Mouse (Mus musculus) heart, embryonic 14.5 days (tissue): ENCODE measurements around the gene Zfp239. TPM values are rescaled to one million over a fixed set of nuclear protein-coding genes. Genes with fewer than 3 reads are reported as not detected.

ENCODE experiments used
- ATAC-seq: fragments of 200-750 bp; cut with Nextera tagmentation; 2 replicates; pipeline ENCODE4 v1.8.0; 2017; ENCODE audit warnings: low read depth, moderate TSS enrichment; ENCODE audit not compliant: insufficient number of reproducible peaks, insufficient read depth, low FRiP score
- H3K27ac ChIP-seq, 2 experiments: fragments of 200-500 bp in 1 of 2; fragments of 300-500 bp in 1 of 2; sonication (generic) in 1 of 2; replicated peaks in 1 of 2; 2 replicates each; pipeline ENCODE4 v1.5.1; 2012 to 2014; ENCODE audit warnings: low read depth in 2 of 2, low read length in 2 of 2, control low read depth in 1 of 2, mild to moderate bottlenecking in 1 of 2, mixed read lengths in 1 of 2; ENCODE audit not compliant: control insufficient read depth in 1 of 2, insufficient read depth in 1 of 2
- H3K27me3 ChIP-seq: fragments of 300-500 bp; sonication (generic); 2 replicates; pipeline ENCODE4 v1.6.1; 2014; ENCODE audit warnings: mild to moderate bottlenecking, low read length, control low read depth; ENCODE audit not compliant: control insufficient read depth, insufficient read depth
- H3K36me3 ChIP-seq: fragments of 300-500 bp; sonication (generic); 2 replicates; pipeline ENCODE4 v1.6.1; 2014; ENCODE audit warnings: mild to moderate bottlenecking, control low read depth, low read length, mixed read lengths; ENCODE audit not compliant: control insufficient read depth, insufficient read depth
- H3K4me1 ChIP-seq, 2 experiments: fragments of 200-500 bp in 1 of 2; fragments of 300-500 bp in 1 of 2; sonication (generic) in 1 of 2; 2 replicates each; pipeline ENCODE4 v1.6.1; 2012 to 2014; ENCODE audit warnings: low read length in 2 of 2, control low read depth in 1 of 2, mixed read lengths in 1 of 2; ENCODE audit not compliant: control insufficient read depth in 2 of 2, insufficient read depth in 2 of 2
- H3K4me2 ChIP-seq: fragments of 300-500 bp; sonication (generic); 2 replicates; pipeline ENCODE4 v1.6.1; 2014; ENCODE audit warnings: mild to moderate bottlenecking, low read length
- H3K4me3 ChIP-seq, 2 experiments: fragments of 200-500 bp in 1 of 2; fragments of 300-500 bp in 1 of 2; sonication (generic) in 1 of 2; 2 replicates each; pipeline ENCODE4 v1.5.1; 2012 to 2014; ENCODE audit warnings: low read length in 2 of 2, mild to moderate bottlenecking in 2 of 2, control low read depth in 1 of 2, low read depth in 1 of 2, moderate library complexity in 1 of 2; ENCODE audit not compliant: control insufficient read depth in 1 of 2, insufficient read depth in 1 of 2
- H3K9ac ChIP-seq: fragments of 300-500 bp; sonication (generic); 2 replicates; pipeline ENCODE4 v1.6.1; 2014; ENCODE audit warnings: mild to moderate bottlenecking, low read length
- H3K9me3 ChIP-seq: fragments of 300-500 bp; sonication (generic); 2 replicates; pipeline ENCODE4 v1.6.1; 2016; ENCODE audit warnings: low read length, control low read depth; ENCODE audit not compliant: control insufficient read depth
- WGBS: fragments of 180-500 bp; shearing (Covaris S2); extraction: QIAGEN DNeasy Blood & Tissue Kit; methylation state at CpG from one replicate; pipeline ENCODE4 v1.1.7; 2014; 5-methylcytosine and 5-hydroxymethylcytosine counted together
- polyA plus RNA-seq: library from polyadenylated mRNA; unstranded; fragments of >200 nt; fragmentation: Nextera tagmentation; extraction: Ambion mirVana; gene quantifications from 2 replicates; pipeline ENCODE4 v1.2.1, GENCODE M21; 2014

The Zfp239 gene
- polyA plus RNA-seq, 1 experiment from 2014 or later, result 0.96 TPM

GRCm38 (mm10) chr6:117890257-117890656 is 28.4 kb downstream of the Zfp239 start:
- Histone ChIP-seq H3K9ac (no peak overlapping the region), H3K9me3 (no peaks in the 10 kb centered on the region), H3K27me3 (no peaks in the 10 kb centered on the region), H3K4me1 (peaks cover 0 to 5% of the 10 kb centered on the region in 2 experiments; a peak in 2 of 4 replicates), H3K4me3 (no peak overlapping the region), H3K27ac (no peak overlapping the region), H3K4me2 (no peak overlapping the region), H3K36me3 (no peaks in the 10 kb centered on the region)
- no peak for ATAC-seq
- 84% methylated on average over 6 of the region's 6 CpGs for WGBS

DNA sequence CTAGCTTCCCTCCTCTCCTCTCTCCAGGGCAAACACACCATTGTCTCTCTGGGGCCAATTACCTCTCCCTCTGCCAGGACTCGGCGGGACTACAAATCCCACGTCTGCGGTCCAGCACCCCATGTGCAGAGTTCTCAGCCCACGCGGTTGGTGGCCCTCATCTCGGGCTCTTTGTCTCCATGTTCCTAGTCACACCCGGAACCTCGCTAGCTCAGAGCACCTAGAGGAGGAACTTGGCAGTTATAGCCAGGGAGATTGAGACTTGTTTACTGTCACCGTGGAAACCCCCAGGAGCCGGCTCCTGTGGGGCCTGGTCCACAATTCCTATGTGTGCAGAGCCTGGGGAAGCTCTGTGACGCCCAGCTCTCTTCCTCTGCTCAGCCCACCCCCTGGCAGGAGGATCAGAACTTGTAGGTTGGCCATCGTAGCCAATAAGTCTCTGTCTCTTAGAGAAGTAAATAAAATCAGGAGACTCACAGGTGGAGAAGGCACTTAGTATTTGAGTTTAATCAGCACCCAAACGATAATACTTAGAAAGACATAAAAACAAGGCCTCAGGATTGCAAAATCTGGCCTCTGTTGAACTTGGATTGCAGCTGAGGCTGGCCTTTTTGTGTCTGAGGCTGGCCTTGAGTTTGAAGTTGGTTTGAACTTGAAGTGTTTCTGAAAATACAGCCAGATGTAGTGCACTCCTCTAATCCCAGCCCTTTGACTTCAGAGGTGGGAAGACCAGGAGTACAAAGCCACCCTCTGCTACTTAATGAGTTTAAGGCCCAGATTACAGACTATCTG is 29.7 kb downstream of the Zfp239 start:
- no peak overlapping the region for H3K4me3 ChIP-seq
- 52% methylated on average over 14 of the region's 14 CpGs for WGBS
- no peaks in the 10 kb centered on the region for H3K27me3 ChIP-seq
- no peaks in the 10 kb centered on the region for H3K9me3 ChIP-seq
- no peak overlapping the region for H3K4me2 ChIP-seq
- no peaks in the 10 kb centered on the region for H3K36me3 ChIP-seq
- no peak for ATAC-seq
- peaks cover 0 to 5% of the 10 kb centered on the region in 2 experiments; a peak in 2 of 4 replicates for H3K4me1 ChIP-seq
- H3K27ac ChIP-seq, result no peak overlapping the region
- H3K9ac ChIP-seq, result no peak overlapping the region

DNA sequence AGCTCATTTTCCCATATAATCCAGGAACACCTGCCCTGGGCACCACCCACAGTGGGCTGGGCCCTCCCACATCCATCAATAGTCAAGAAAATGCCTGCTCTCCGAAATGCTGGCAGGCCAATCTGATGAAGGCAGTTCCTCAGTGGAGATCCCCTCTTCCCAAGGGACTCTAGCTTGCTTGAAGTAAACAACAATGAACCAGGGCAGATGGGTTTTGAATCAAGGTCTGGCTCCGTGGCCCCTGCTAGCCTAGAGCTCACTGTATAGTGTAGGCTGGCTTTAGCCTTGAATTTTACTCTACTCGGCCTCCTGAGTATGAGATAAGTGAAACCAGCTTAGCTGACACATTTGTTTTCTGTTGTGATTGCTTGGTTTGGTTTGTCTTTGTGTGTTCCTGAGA is 30.5 kb downstream of the Zfp239 start:
- no peak overlapping the region for H3K27ac ChIP-seq
- peaks cover 0 to 5% of the 10 kb centered on the region in 2 experiments; a peak in 2 of 4 replicates for H3K4me1 ChIP-seq
- no peak overlapping the region for H3K4me2 ChIP-seq
- H3K9me3 ChIP-seq, result no peaks in the 10 kb centered on the region
- ATAC-seq, result no peak
- no peaks in the 10 kb centered on the region for H3K27me3 ChIP-seq
- no peaks in the 10 kb centered on the region for H3K36me3 ChIP-seq
- H3K9ac ChIP-seq, result no peak overlapping the region
- no peak overlapping the region for H3K4me3 ChIP-seq
- WGBS, result 61% methylated on average over 3 of the region's 3 CpGs

- no peak overlapping the region for H3K4me3 ChIP-seq
- H3K9ac ChIP-seq, result no peak overlapping the region
- no peak for ATAC-seq
- H3K27me3 ChIP-seq, result no peaks in the 10 kb centered on the region
- H3K4me2 ChIP-seq, result no peak overlapping the region
- H3K27ac ChIP-seq, result no peak overlapping the region
- peaks cover 0 to 5% of the 10 kb centered on the region in 2 experiments; a peak in 2 of 4 replicates for H3K4me1 ChIP-seq
- no peaks in the 10 kb centered on the region for H3K36me3 ChIP-seq
- H3K9me3 ChIP-seq, result no peaks in the 10 kb centered on the region
- WGBS, result 84% methylated on average over 2 of the region's 2 CpGs
Observed at GRCm38 (mm10) chr6:117893435-117893834, 31.5 kb downstream of the Zfp239 start.

DNA sequence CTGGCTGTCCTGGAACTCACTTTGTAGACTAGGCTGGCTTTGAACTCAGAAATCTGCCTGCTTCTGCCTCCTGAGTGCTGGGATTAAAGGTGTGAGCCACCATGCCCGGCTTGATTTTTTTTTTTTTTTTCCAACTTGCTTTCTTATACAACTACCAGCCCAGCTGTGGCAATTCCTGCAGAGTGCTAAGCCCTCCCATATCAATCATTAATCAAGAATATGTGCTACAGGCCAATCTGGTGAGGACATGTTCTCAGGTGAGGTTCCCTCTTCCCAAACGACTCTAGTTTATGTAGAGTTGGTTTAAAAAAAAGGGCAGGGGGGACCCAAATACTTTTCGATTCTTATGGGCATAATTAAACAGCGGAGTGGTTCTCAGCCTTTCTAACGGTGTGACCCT is 35.9 kb downstream of the Zfp239 start:
- no peak overlapping the region for H3K9ac ChIP-seq
- no peak overlapping the region for H3K4me2 ChIP-seq
- H3K27me3 ChIP-seq, result no peaks in the 10 kb centered on the region
- H3K4me3 ChIP-seq, result no peak overlapping the region
- no peaks in the 10 kb centered on the region for H3K9me3 ChIP-seq
- no peak overlapping the region for H3K27ac ChIP-seq
- H3K4me1 ChIP-seq, result no peaks in the 10 kb centered on the region; a peak in 1 of 4 replicates
- no peaks in the 10 kb centered on the region for H3K36me3 ChIP-seq
- ATAC-seq, result no peak
- WGBS, result 71% methylated on average over 5 of the region's 5 CpGs

DNA sequence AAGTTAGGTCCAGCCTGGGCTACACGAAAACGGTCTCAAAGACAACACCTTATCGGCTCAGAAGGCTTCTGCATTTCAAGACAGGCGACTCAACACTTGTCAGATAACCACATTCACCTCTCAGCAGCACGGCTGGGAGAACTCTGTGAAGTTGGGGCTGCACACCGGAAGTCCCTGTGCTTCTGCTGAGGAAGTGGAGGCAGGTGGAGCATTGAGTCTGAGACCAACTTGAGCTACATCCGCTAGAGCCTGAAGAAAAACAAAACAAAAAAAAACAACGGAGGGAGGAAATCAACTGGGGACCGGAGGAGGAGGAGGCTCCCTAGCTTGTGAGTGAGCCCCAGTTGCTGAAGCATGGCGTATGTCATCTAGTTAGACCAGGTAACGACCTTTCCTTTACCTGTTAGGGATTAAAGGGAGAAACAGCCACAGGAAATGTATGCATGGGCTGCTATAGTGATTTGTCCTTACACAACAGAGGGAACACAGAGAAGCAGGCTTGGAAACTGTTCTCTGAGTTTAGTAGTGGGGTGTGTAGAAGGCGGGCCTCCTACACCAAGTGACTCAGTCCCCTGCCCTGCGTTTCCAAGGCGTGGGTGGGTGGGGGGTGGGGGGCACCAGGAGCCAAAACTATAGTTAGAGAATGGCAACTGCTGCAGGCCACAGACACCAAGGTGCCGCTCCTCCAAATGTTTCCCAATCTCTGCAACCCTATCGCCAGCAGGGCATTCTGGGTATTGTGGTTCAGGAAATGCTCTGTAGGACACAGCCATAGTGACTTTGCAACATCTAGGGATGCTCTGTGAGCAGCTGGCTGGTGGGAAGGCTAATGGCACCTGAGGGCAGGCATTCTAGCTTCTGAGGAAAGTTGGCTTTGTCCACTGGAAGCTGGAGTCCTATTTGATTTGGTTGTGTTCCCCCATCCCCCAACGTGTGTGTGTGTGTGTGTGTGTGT is 38.5 kb downstream of the Zfp239 start, which contains the start of gene Hnrnpf:
Gene Hnrnpf (plus strand): TSS at position 199 of the 955 bp plus-strand sequence.
- no peaks in the 10 kb centered on the region for H3K27me3 ChIP-seq
- H3K4me3 ChIP-seq, result no peak within 1 kb of the TSS
- no peak within 1 kb of the TSS for H3K27ac ChIP-seq
- no peak within 1 kb of the TSS for H3K9ac ChIP-seq
- ATAC-seq, result no peak
- H3K9me3 ChIP-seq, result no peaks in the 10 kb centered on the region
- peaks cover 3% of the 10 kb centered on the region in 2 experiments for H3K4me1 ChIP-seq
- WGBS, result 58% methylated on average over 17 of the region's 17 CpGs
- no peaks in the 10 kb centered on the region for H3K36me3 ChIP-seq
- no peak within 1 kb of the TSS for H3K4me2 ChIP-seq

DNA sequence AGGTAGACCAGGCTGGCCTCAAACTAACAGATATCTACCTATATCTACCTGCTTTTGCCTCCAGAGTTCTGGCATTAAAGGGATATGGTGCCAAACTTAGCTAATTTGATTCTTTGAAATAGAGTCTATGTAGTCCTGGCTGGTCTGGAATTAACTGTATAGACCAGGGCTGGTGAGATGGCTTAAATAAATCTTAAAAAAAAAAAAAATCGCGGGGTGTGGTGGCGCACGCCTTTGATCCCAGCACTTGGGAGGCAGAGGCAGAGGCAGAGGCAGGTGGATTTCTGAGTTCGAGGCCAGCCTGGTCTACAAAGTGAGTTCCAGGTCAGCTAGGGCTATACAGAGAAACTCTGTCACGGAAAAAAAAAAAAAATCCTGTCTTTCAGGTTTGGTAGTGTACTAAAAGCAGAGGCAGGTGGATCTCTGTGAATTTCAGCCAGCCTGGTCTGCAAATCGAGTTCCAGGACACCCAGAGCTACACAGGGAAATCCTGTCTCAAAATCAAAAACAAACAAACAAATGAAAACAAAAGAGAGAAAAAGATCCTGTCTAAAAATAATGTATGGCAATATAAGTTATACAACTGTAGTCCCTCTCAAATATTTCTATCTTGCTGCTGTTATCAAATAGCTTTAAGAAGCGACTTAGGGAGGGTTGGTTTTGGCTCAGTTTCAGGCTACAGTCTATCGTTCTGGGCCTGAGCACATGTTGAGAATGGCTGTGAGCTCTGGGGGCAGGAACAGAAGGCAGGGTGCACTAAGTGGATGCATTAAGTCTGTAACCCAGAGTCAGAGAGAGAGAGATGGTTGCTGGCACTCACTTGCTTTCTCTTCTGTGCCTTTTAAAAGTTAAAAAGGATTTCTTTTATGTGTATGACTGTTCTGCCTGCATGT is 39.9 kb downstream of the Zfp239 start:
- H3K4me3 ChIP-seq, result no peak overlapping the region
- H3K4me2 ChIP-seq, result no peak overlapping the region
- no peak overlapping the region for H3K27ac ChIP-seq
- peaks cover 5 to 7% of the 10 kb centered on the region in 2 experiments for H3K4me1 ChIP-seq
- no peak for ATAC-seq
- peak overlapping the region; percentile 16; the same call in 1 of the 2 replicates for H3K9ac ChIP-seq
- no peaks in the 10 kb centered on the region for H3K9me3 ChIP-seq
- H3K27me3 ChIP-seq, result no peaks in the 10 kb centered on the region
- no peaks in the 10 kb centered on the region for H3K36me3 ChIP-seq
- WGBS, result 63% methylated on average over 9 of the region's 9 CpGs
